Mouse (Mus musculus) cerebellum, postnatal 36 days (tissue): ENCODE measurements around the gene Pdcd2.
"Not testable (repeated sequence)": the region's sequence is repeated elsewhere in the genome, so short reads cannot be mapped to it uniquely, and the experiment has no call there.

Experiments used
- DNase-seq, 2 experiments: peaks; one replicate each; pipeline ENCODE4 v3.0.0; 2021 to 2022; ENCODE audit warnings: mixed read lengths in 2 of 2

Gene Pdcd2

DNA sequence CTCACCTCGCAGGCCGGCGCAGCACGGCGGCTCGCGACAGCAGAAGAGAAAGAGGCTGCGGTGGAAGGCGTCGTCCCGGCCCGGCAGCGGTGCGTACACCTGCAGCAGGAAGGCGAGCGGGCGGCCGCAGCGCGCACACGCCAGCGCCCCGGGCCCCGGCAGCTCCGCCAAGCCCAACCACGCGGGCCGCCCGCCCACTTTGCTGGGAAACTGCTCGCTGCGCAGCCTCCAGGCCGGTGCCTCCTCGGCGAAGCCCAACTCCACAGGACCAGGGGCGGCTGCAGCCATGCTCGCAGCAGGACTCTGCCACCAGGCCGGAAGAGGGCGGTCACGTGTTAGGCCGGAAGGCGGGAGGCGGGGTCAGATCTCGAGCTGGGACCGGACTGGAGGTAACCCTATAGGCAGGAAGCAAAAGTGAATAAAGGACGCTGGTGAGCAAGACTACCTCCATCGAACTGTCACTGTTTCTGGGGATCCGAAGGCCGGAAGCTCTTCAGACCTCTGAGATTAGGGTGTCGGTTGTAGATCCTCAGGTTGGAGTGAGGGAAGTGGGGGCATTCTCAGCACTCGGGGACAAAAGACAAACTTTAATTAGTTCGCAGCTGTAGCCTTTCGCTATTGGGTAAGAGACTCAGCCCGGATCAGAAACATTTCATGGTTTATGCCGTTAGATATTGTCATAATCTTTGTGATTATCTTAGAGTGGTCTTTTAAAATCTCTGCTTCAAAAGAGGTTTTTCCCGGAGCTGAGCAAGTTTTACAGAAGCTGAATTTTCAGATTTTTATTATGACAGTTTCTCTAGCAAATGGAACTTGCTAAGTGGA, at the start of gene Pdcd2:
Gene Pdcd2 (minus strand): TSS at position 316 of the 825 bp plus-strand sequence.
- DNase-seq: peak; percentile 92 to 95

DNA sequence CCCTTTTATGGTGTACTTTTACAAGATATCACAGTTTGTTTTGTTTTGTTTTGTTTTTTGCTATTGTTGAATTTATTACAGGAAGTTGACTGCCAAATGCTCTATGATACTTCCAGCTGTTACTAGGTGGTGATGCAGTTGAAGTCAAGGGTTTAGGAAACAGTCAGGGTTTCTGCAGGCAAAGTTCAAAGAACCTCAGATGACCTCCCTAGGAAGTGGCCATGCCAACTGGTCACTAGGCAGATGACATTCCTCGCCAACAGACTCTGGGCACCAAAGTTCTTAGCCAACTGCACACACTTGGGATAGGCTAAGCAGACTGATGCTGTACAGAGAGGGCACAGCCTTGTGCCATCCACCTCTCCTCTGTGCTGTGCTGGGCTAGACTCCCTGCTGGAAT, 48.0 kb upstream of the Pdcd2 start:
- no peak for DNase-seq

DNA sequence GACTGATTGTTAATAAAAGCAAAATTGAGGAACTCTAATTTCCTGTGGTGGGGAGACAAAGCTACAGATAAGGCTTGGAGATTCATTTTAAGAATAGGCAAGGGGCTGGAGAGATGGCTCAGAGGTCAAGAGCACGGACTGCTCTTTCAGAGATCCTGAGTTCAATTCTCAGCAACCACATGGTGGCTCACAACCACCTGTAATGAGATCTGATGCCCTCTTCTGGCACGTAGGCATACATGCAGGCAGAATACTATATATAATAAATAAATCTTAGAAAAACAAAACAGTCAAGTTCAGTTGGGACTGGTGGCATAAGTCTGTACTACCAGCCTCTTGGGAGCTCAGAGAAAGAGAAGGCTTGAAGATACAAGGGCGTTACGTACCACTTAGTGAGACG, 39.8 kb upstream of the Pdcd2 start:
- DNase-seq: no peak

- DNase-seq: peak; percentile 10 to 16
Observed at GRCm38 (mm10) chr17:15564928-15565300, 37.8 kb upstream of the Pdcd2 start.

DNA sequence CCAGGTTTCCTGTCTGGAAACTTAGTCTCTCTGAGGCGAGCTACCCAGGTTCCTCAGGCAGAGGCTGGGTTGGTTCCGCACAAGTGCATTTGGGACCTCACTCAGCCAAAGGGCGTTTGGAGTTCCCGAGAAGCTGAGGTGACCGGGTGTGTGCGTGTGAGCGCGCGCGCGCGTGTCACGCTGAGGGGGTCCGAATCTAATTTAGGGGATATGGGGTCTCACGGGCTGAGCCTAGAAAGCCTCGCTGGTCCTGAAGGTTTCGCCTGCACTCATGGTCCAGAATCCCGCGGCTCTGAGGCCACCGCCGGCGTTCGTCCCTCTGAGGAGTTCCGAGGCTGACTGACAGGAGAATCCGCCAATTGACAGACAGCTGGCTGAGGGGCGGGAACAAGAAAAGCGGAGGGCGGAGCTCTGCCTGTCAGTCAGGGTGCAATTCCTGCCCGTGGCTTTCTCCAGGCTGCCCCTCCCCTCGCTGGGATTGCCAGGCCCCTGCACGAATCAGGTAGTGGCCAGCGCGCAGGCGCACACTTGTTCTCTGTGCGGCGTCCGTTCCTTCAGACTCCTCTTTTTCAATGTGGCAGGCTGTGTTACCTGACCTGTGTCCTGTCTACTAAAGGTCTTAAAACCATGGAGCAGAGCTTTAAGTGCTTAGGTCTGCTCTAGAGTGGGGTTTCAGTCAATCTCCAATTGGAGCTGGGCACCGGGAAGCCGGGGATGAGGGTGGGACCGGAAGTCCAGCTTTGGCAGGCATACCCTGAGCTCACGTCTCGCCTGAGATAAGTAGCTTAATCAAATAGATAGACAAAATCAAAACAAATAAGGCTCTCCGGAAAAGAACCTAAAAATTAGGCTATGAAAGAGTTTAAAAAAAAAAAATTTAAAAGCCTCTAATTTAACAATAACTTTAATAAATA, 37.2 kb upstream of the Pdcd2 start, which contains the start of gene Prdm9:
Gene Prdm9 (minus strand): TSS at position 341 of the 914 bp plus-strand sequence.
- peak; percentile 100 for DNase-seq

DNA sequence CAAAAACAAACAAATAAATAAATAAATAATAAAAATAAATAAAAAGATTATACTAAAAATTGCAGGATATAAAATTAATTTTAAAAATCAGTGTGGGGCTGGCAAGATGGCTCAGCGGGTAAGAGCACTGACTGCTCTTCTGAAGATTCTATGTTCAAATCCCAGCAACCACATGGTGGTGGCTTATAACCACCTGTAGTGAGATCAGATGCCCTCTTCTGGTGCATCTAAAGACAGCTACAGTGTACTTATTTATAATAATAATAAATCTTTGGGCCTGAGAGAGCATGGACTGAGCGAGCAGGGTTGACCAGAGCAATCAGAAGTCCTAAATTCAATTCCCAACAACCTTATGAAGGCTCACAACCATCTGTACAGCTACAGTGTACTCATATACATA, 32.8 kb upstream of the Pdcd2 start:
- no peak for DNase-seq

DNA sequence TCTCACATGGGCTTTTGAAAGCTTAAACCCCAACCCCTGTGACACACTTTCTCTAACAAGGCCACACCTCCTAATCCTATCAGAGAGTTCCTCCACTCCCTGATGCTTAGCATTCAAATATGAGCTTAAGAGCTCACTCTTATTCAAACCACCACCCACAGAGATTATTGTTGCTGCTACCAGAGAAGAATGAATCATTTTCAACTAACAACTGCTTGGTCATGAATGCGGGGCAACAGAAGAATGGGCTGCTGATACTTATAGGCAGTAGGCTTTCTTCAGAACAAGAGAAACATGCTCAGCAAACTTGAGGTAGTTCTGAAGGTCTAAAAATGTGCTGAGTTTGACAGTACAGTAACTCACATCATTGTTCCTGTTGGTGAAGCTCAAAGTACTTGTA, 22.6 kb upstream of the Pdcd2 start:
- no peak for DNase-seq

DNA sequence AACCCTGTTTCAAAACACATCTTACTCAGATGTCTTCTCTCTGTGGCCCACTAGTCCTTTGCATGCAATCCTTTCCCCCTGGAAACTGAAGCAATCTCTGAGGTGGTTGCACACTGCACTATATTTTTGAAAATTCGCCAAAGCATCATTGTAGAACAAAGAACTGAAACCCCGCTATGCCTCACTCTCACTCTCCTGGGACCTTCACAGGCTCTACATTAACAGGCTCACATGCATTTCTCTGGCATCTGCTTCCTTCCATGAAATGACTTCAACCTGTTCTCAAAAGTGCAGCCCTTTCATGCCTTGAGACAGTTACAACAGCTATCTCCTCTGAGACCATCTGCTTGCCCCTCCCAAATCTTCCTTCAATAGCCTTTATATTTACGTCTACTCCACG, 19.3 kb upstream of the Pdcd2 start:
- DNase-seq: no peak

- not testable (repeated sequence) for DNase-seq
Observed at GRCm38 (mm10) chr17:15543868-15544267, 16.8 kb upstream of the Pdcd2 start.

DNA sequence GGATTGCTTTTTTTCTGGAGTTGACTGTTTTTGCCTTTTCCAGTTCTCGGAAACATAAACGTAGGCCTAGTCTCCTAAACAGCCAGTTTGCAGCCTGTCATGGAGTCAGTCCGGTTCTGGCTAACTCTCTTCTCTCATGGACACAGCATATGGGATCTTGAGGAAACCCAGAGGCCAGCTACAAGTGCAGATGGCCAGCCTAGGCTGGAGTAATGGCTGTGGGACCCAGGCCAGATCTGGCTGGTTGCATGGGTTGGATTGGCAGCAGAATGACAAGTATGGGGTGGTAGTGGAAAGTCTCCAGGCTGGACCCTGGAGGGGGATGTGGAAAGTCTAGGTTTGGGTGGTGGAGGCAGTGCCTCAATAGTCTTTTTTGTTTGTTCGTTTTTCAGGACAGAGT, 13.2 kb upstream of the Pdcd2 start:
- no peak for DNase-seq

DNA sequence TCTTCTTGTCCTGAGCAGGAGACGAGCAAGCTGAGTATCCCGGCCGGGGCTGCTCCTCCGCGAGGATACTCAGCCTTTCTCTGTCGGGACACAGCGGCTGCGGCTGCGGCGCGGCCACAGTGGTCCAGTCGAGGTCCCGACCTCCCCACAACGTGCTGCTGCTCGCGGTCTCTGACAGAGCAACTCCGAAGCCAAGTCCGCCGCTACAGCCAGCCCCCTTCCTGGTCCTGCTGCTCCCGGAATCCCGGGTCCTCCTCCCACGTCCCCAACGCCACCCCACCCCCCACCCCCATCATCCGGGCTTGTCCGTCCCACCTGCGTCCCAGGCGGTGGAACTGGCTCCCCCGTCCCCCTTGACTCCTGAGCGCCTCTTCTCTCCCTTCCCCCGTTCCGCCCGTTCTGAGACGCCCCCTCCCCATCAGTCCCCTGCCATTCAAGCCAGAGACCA, 9.4 kb upstream of the Pdcd2 start:
- peak in 1 of 2 experiments; percentile 27 for DNase-seq

DNA sequence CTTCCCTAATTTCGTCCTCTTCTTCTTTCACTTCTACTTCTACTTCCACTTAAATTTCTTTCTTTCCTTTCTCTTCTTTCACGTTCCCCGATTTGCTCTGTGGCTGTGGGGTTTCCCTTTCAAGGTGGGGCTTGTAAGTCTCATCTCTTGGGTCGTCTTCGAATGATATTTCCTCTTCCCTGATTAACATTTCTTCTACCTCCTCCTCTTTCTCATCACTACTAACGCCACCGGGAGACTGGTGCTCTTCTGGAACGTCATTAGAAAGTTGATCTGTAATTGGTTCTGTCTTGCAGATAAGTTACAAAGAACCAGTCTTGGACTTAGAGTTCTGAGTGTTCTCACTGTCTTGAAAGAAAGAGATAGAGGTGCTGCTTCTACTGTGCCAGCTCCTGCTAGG, 8.8 kb upstream of the Pdcd2 start:
- no peak for DNase-seq

DNA sequence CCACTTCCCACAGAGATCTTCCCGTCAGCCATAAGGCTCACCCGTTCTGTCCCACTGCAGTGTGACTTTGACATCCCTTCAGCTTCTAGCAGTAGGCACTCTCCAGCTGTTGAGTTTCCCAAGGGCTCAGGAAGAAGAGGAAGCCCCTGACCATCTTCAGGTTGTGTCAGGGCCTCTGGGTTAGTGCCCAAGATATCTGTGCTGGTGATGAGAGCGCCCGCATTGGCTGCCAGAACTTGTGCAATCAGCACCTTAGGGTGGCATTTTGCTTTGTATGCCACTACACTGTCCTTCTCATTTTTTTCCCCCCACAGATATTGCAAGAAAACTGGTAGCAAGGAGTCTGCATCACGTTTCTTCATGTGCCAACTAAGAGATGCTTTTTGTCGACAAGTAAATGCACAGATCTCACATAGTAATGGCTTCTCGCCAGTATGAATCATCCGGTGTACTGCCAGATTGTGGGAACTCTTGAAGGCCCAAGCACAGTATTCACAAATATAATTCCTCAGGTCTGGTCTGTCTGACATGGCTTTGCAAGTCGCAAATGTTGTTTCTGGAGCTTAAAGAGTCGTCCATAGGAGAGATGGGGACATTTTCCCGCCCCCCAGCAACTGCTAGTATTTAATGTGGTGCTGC, 8.2 kb upstream of the Pdcd2 start:
- peak in 1 of 2 experiments; percentile 44 for DNase-seq

- DNase-seq: peak; percentile 22 to 48
Observed at GRCm38 (mm10) chr17:15530141-15530540, 3.0 kb upstream of the Pdcd2 start.

- DNase-seq: no peak
Observed at GRCm38 (mm10) chr17:15528887-15529286, 1.8 kb upstream of the Pdcd2 start.

DNA sequence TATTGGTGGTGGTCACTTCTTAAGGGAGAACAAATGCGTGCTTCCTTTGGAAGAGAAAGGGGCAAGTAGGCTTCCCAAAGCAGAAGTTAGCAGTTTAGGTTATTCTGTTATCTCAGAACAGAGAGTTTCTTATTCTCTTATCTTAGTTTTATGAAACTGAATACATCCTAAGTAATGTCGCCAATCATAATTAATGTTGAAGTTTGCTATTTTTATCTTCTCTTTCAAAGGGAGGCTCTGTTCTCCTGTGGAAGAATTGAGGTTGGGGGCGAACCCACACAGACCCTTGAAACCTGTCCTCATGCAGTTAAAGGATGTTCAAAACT, 673 bp upstream of the Pdcd2 start:
- no peak for DNase-seq

DNA sequence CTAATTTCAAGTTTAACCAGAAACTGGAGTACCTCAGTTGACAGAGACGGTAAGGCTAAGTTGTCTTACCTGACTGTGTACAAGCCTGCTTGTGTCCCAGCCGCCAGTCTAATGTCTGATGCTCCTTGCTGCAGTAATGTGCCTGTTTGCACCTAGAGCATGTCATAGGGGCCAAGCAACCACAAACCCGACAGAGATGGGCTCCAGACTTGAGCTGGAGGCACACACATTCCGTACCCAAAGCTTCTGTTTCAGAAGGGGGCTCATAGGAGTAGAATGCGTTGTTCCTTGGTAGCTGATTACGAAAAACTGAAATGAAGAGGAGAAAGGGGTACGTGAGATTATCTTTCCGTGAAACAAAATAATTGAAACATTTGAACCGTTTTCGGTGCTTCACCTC, 797 bp downstream of the Pdcd2 start:
- peak in 1 of 2 experiments; percentile 17 for DNase-seq

- no peak for DNase-seq
Observed at GRCm38 (mm10) chr17:15518766-15519165, 8.3 kb downstream of the Pdcd2 start.

DNA sequence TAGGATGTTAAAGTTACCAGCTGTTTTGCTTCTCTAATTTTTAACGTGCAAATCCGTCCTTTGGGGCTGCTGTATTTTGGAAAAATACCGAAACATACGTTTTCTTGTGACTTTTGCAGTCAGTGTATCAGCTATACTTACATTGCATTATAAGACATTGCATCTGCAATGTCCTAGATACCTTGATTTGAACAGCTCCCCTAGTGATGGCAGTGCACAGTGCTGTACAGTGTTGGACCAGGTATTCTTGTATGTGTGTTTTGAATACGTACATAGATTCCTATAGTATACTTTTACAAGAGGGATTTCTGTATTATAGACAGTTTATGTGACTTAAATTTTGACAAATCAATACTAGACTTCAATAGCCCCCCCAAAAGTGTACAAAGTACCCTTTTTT, 8.9 kb downstream of the Pdcd2 start:
- no peak for DNase-seq

- no peak for DNase-seq
Observed at GRCm38 (mm10) chr17:15517776-15518175, 9.3 kb downstream of the Pdcd2 start.

DNA sequence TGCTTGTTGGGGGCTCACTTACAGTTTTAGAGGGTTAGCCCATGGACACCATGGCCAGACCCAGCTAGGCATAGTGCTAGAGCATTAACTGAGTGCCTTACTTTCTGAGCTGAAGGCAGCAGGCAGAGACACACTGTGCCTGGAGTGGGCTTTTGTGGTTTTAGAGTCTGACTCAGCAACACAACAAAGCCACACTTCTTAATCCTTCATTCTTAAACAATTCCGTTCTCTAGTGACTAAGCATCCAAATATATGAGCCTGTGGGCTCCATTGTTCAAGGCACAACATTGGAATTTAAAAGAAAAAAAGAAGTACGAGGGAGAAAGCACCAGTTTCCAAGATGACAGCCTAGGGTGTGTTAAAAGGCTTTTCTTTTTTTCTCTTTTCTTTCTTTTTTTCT, 16.4 kb downstream of the Pdcd2 start:
- no peak for DNase-seq

DNA sequence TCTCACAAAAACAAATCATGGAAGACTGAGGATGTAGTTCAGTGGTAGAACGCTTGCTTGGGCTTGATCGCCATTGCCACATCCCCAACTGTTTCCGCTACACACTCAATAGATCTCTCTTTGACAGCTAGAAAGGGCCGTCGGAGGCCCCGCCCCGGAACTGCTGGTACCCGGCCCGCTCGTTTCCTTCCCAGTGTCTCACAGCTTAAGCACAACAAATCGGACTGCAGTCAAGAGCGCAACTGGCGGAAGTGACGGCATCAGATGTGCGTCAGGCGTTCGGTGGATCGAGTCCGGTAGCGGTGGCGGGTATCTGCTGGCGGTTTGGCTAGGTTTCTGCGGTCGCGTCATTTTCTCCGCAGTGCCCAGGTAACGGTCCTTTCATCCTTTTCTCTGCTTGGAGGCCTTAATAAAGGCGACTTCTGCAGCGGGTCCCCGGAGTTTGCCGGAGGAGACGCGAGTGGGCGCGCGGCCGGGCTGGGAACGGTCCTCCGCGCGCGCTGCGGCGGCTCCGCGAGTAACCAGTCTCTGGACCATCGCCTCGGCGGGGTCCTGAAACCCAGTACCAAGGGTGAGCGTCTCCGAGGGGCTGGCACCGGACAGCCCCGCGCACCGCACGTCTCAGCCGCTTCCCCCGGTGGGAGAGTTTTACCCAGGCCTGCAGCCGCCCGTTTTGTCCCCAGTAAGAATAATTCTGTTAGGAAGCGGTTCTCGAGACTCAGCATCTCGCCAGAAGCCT, 27.3 kb downstream of the Pdcd2 start, which contains the start of the genes Psmb1 and Tbp:
Gene Psmb1 (minus strand): TSS at position 96 of the 739 bp plus-strand sequence.
Gene Tbp (plus strand): TSS at position 233 of the 739 bp plus-strand sequence.
- DNase-seq: peak; percentile 98 to 99
